Mouse (Mus musculus): Measurements from ENCODE around the gene Lrrfip1.

The Lrrfip1 gene

GRCm38 (mm10) chr1:90998268-90998890 is at the start of gene Lrrfip1:
Gene Lrrfip1, plus strand, starts transcription at chr1:90998737.
- peak; percentile 56 to 75 for DNase-seq

- DNase-seq, result no peak
Measured at GRCm38 (mm10) chr1:90949309-90949708, 49.2 kb upstream of the Lrrfip1 start.

- no peak for DNase-seq
Measured at GRCm38 (mm10) chr1:90951670-90952069, 46.9 kb upstream of the Lrrfip1 start.

- DNase-seq, result no peak
Measured at GRCm38 (mm10) chr1:90952808-90953207, 45.7 kb upstream of the Lrrfip1 start, which contains the start of gene Prlh. Gene Prlh, plus strand, starts transcription at chr1:90953108.

- DNase-seq, result peak in 1 of 2 experiments; percentile 46
Measured at GRCm38 (mm10) chr1:90953688-90954087, 44.8 kb upstream of the Lrrfip1 start.

GRCm38 (mm10) chr1:90956245-90957096 is 42.1 kb upstream of the Lrrfip1 start:
- DNase-seq, result peak; percentile 84

GRCm38 (mm10) chr1:90962526-90962925 is 36.0 kb upstream of the Lrrfip1 start:
- DNase-seq, result no peak

GRCm38 (mm10) chr1:90962994-90963393 is 35.5 kb upstream of the Lrrfip1 start:
- no peak for DNase-seq

- peak; percentile 23 to 56 for DNase-seq
Measured at GRCm38 (mm10) chr1:90967583-90967982, 31.0 kb upstream of the Lrrfip1 start.

- no peak for DNase-seq
Measured at GRCm38 (mm10) chr1:90968649-90969048, 29.9 kb upstream of the Lrrfip1 start.

- no peak for DNase-seq
Measured at GRCm38 (mm10) chr1:90969347-90969784, 29.2 kb upstream of the Lrrfip1 start, which contains the start of gene Rab17. Gene Rab17, minus strand, starts transcription at chr1:90969661.

GRCm38 (mm10) chr1:90969881-90970390 is 28.6 kb upstream of the Lrrfip1 start:
- DNase-seq, result no peak

- DNase-seq, result peak; percentile 98 to 99
Measured at GRCm38 (mm10) chr1:90972911-90973573, 25.5 kb upstream of the Lrrfip1 start.

GRCm38 (mm10) chr1:90973574-90973911 is 25.0 kb upstream of the Lrrfip1 start:
- no peak for DNase-seq

- DNase-seq, result no peak
Measured at GRCm38 (mm10) chr1:90974906-90975649, 23.5 kb upstream of the Lrrfip1 start.

GRCm38 (mm10) chr1:90975960-90976359 is 22.6 kb upstream of the Lrrfip1 start:
- DNase-seq, result no peak

GRCm38 (mm10) chr1:90980638-90981330 is 17.8 kb upstream of the Lrrfip1 start:
- no peak for DNase-seq

- DNase-seq, result no peak
Measured at GRCm38 (mm10) chr1:90981346-90981745, 17.2 kb upstream of the Lrrfip1 start.

GRCm38 (mm10) chr1:90995916-90996315 is 2.6 kb upstream of the Lrrfip1 start:
- DNase-seq, result no peak

- no peak for DNase-seq
Measured at GRCm38 (mm10) chr1:90997136-90997535, 1.4 kb upstream of the Lrrfip1 start.

- no peak for DNase-seq
Measured at GRCm38 (mm10) chr1:90997641-90998040, 896 bp upstream of the Lrrfip1 start.

All from cerebellum, postnatal 14 days (tissue).